Mouse (Mus musculus) ES-Bruce4 (cell line): ENCODE data around the gene Slc22a18.

Source experiments
- CTCF ChIP-seq: IDR thresholded peaks from one replicate; pipeline ENCODE4 v1.8.1; 2011; ENCODE audit warnings: low read depth, low read length
- EP300 ChIP-seq: IDR thresholded peaks from 2 replicates; pipeline ENCODE4 v1.6.1; 2011; ENCODE audit warnings: low read depth, low read length; ENCODE audit not compliant: insufficient read depth
- POLR2A ChIP-seq: IDR thresholded peaks from one replicate; pipeline ENCODE4 v1.8.1; 2011; ENCODE audit warnings: low read length; ENCODE audit not compliant: insufficient read depth

- TF ChIP-seq POLR2A (no peak), CTCF (no peak), EP300 (no peak)
These were observed 36.2 kb upstream of the Slc22a18 start for GRCm38 (mm10) chr7:143437231-143437893.
